Mouse (Mus musculus) gastrocnemius, postnatal 4 days (tissue): Measurements from ENCODE around the gene Cldn9. TPM values are rescaled to one million over a fixed set of nuclear protein-coding genes. Genes with fewer than 3 reads are reported as not detected.

Experiments used
- DNase-seq, 2 experiments: peaks; one replicate each; pipeline ENCODE4 v3.0.0; 2021 to 2022; ENCODE audit warnings: low spot score in 2 of 2, mixed read lengths in 2 of 2
- total RNA-seq, 2 experiments: library from RNA; stranded (reverse); gene quantifications; 2 replicates each; pipeline ENCODE4 v1.2.3; 2021

Gene Cldn9
- total RNA-seq, 2 experiments from 2014 or later: 0.61 to 0.91 TPM

GRCm38 (mm10) chr17:23653324-23653723 is 30.5 kb downstream of the Cldn9 start:
- DNase-seq: no peak

DNA sequence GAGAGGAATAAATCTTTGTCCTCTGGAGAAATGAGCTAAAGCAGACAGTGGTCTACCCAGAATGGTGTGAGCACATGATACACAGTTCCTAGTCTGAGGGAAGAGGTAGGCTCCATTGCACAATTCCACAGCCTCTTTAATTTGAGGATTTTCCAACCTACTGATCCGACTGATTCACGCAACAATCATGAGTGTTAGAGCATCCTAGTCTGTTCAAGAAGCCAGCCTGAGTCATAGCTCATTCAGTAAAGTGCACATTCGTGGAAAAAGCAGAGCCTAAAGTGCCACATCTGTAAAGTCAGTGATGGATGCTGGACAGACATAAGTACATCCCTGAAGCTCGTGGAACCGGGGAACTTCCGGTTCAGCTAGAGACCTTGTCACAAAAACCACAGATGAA is 32.5 kb downstream of the Cldn9 start:
- DNase-seq: no peak

- no peak for DNase-seq
Observed at GRCm38 (mm10) chr17:23645894-23646293, 37.9 kb downstream of the Cldn9 start.

DNA sequence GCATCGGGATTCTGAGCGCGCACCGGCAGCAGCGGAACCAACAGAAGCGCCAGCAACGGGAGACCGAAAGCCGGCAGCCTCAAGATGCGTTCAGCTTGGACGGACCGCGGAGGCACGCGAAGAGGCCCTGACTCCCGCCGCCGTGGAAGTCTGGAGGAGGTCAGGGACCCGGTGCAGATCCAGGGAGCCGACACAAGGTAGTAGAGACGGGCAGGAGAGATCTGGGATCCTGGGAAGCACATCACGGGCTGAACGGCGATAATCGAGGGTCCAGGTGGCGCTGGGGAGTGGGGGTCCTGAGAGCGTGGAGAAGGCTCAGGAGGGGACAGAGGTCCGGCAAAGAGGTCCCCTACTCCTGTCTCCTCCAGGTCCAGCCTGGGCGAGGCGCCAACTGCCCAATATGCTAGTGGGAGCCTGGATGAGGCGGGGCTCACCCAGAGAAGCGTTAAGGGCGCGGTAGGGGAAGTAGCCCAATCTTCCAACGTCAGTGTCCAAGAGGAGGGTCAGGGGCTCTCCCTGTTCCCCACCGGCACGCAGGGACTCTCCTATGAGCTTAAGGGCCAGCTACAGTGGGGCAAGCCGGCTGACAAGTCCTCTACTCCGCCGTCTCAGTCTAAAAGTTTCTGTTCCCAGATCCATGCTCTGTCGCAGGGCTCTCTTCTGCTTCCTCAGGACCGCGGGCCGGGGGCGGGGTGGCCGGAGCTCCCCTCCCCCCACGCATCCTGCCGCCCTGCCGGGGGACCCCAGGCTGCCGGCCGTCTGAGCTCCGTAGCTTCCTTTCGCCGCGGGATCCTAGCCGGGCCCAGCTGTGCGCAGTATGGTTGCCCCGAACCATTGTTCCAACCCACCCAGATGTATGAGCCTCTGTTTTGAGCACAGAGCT is 39.0 kb downstream of the Cldn9 start, which contains the start of gene Mmp25:
TSS of gene Mmp25 (minus strand) at position 665 of the 883 bp plus-strand sequence.
- no peak for DNase-seq

Other genes with a start within 250 kb of the Cldn9 start
- not detected for gene Vmn2r117, start 204.3 kb downstream of the Cldn9 start, total RNA-seq
- gene Zfp213, start 119.8 kb downstream of the Cldn9 start, total RNA-seq: 1 to 10 TPM; 4.7 to 5.3 TPM
- gene Zfp13, start 84.5 kb downstream of the Cldn9 start, total RNA-seq: 1 to 10 TPM; 8.3 to 9.9 TPM
- not detected for gene Zscan10, start 83.2 kb downstream of the Cldn9 start, total RNA-seq
- under 1 TPM; 0.70 to 0.71 TPM for gene Mmp25, start 38.7 kb downstream of the Cldn9 start, total RNA-seq
- not detected for gene Bicdl2, start 23.5 kb downstream of the Cldn9 start, total RNA-seq
- 100 to 1,000 TPM; 214 to 230 TPM for gene Hcfc1r1, start 10.4 kb downstream of the Cldn9 start, total RNA-seq
- gene Thoc6, start 10.1 kb downstream of the Cldn9 start, total RNA-seq: 10 to 100 TPM; 18.8 to 20.8 TPM
- gene Tnfrsf12a, start 6.6 kb downstream of the Cldn9 start, total RNA-seq: 10 to 100 TPM; 43.7 to 55.5 TPM
- gene Cldn6, start 4.8 kb downstream of the Cldn9 start, total RNA-seq: not detected
- under 1 TPM; 0.26 to 0.66 TPM for gene 1520401A03Rik, start 38.8 kb upstream of the Cldn9 start, total RNA-seq
- 10 to 100 TPM; 11.1 to 12.4 TPM for gene Pkmyt1, start 42.3 kb upstream of the Cldn9 start, total RNA-seq
- gene Paqr4, start 56.8 kb upstream of the Cldn9 start, total RNA-seq: 10 to 100 TPM; 12.5 to 13.4 TPM
- gene Kremen2, start 61.8 kb upstream of the Cldn9 start, total RNA-seq: under 1 TPM; 0.13 to 0.20 TPM
- 10 to 100 TPM; 44.5 to 49.2 TPM for gene Flywch1, start 87.6 kb upstream of the Cldn9 start, total RNA-seq
- 1 to 10 TPM; 5.6 to 6.0 TPM for gene Flywch2, start 102.1 kb upstream of the Cldn9 start, total RNA-seq
- 100 to 1,000 TPM; 293 to 304 TPM for gene Srrm2, start 106.5 kb upstream of the Cldn9 start, total RNA-seq
- gene Elob, start 145.1 kb upstream of the Cldn9 start, total RNA-seq: 100 to 1,000 TPM; 428 to 459 TPM
- not detected for gene Prss33, start 152.0 kb upstream of the Cldn9 start, total RNA-seq
- not detected for gene Prss32, start 159.8 kb upstream of the Cldn9 start, total RNA-seq
- under 1 TPM in 1 of 2 experiments, not detected in 1; 0.18 TPM for gene Prss41, start 160.1 kb upstream of the Cldn9 start, total RNA-seq
- gene Prss21, start 184.0 kb upstream of the Cldn9 start, total RNA-seq: not detected
- gene Dcpp1, start 196.8 kb upstream of the Cldn9 start, total RNA-seq: not detected
- not detected for gene Dcpp2, start 196.9 kb upstream of the Cldn9 start, total RNA-seq
- gene Dcpp3, start 233.4 kb upstream of the Cldn9 start, total RNA-seq: not detected